Mouse (Mus musculus): Measurements from ENCODE around the gene Copz1.

DNA sequence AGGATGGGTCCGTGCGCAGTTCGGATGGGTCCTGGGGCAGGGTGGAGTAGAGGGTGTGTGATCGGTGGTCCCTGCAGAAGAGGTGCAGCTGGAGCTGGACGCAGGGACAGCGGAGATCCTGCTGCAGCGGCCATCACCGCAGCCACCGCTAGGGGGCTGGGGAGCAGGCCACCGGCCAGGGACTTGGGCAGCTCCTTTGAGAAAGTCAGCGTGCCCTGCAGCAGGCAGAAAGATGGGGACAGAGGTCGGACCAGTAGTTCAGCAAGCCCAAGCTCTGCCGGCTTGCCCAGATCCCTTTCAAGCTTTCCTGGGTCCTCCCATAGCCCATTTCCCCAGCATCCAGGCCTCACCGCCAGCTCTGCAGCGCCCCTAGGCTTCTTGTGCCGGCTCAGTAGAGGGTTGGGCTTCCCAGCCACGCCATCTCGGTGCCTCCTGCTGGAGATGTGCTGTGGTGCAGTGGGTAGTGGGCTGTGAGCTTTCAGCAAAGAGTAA lies 42.5 kb downstream of the Copz1 start:
- TF ChIP-seq CTCF (conservative IDR thresholded peaks at IDR 0.05; ENCODE audit: low read length) (peak; percentile 61), POU5F1 (IDR thresholded peaks at IDR 0.05; ENCODE audit: borderline replicate concordance, low read length) (no peak), NANOG (IDR thresholded peaks at IDR 0.05; ENCODE audit: borderline replicate concordance, low read length) (no peak)

Data from E14TG2a.4 (cell line).